Mouse (Mus musculus) cortical plate, adult 2 months (tissue): ENCODE measurements around the gene Rfk. TPM values are rescaled to one million over a fixed set of nuclear protein-coding genes. Genes with fewer than 3 reads are reported as not detected.
A peak's percentile ranks its signal among the peaks of the same experiment; 100 is the strongest.

Experiments
- H3K27ac ChIP-seq: fragments of 200-500 bp; 2 replicates; pipeline ENCODE4 v1.5.1; 2012; ENCODE audit warnings: low read length, control low read depth, inconsistent platforms; ENCODE audit not compliant: insufficient read depth
- H3K4me1 ChIP-seq: fragments of 200-500 bp; 2 replicates; pipeline ENCODE4 v1.6.1; 2011; ENCODE audit warnings: low read length; ENCODE audit not compliant: control insufficient read depth, insufficient read depth
- H3K4me3 ChIP-seq: fragments of 200-500 bp; 2 replicates; pipeline ENCODE4 v1.5.1; 2011; ENCODE audit warnings: mild to moderate bottlenecking, low read length, control low read depth; ENCODE audit not compliant: insufficient read depth
- CTCF ChIP-seq: fragments of 200-500 bp; IDR thresholded peaks from 2 replicates; pipeline ENCODE4 v1.5.1; 2011; ENCODE audit warnings: mild to moderate bottlenecking, control low read depth, low read length; ENCODE audit not compliant: insufficient read depth; ENCODE audit errors: extremely low read depth
- POLR2A ChIP-seq: fragments of 200-500 bp; IDR thresholded peaks from 2 replicates; pipeline ENCODE4 v1.6.1; 2011; ENCODE audit warnings: mild to moderate bottlenecking, low read length, control low read depth; ENCODE audit not compliant: insufficient read depth; ENCODE audit errors: extremely low read depth
- polyA plus RNA-seq: library from polyadenylated mRNA; depleted of rRNA; stranded (reverse); fragments of >200 nt; gene quantifications from 2 replicates; pipeline ENCODE4 v1.2.3, GENCODE M21; 2012; rRNA removed

Gene Rfk
- polyA plus RNA-seq, result 48.9 and 54.2 TPM in 2 replicates

DNA sequence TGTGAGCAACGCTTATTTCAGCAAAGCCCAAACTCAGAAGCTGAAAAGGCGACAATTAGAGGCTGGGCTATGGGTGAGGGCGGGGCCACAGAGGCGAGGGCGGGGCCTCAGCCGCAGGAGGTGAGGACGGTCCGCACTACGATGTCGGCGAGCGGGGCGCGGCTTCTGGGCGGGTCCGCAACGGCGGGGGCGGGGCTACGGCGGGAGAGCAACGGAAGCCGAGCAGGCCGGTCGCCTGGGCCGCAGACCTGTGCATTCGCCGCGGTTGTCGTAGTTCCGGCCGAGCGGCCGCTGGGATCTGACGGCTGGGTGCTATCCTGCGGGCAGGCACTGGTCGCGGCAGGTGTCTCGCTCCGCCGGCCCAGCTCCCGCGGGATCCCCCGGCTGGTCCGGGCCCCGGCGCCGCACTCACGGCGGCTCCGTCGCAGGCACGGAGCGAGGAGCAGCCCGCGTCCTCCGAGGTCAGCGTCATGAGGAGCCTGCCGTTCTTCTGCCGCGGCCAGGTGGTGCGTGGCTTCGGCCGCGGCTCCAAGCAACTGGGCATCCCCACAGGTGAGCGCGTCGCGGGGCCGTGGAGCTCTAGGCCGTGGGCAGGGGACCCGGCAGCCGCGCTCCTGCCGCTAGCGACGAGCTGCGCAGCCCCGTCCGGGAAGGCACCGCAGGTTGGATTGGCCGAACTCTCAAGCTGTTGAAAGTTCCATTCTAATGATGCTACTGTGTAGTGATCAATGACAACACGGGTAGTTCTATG is at the start of gene Rfk:
TSS of gene Rfk (plus strand) at position 203 of the 751 bp plus-strand sequence.
- TF ChIP-seq CTCF, result no peak
- peak; percentile 75 for TF ChIP-seq POLR2A
- H3K27ac ChIP-seq, result peak within 1 kb of the TSS; percentile 61; the same call in 1 of the 2 replicates
- H3K4me3 ChIP-seq, result peak within 1 kb of the TSS; percentile 88
- H3K4me1 ChIP-seq, result peaks cover 2% of the 10 kb centered on the region; the same call in 1 of the 2 replicates

DNA sequence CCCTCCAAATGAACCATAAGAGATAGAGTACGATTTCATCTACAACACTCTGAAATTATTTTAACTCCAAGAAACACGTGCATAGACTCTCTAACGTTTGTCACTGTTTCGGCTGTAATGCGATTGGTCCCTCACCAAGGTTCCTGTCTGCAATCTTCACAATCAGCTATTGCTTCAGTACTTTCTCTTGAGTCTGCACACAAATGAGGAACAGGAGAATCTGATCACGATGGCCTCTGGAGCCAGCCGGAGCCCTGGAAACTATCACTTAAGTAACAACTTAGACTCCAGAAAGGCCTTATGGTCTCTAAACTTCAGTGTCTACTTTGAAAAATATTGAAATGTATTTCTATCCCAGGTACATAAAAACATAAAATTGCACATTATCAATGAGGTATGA is 49.0 kb upstream of the Rfk start:
- Histone ChIP-seq H3K4me1 (no peaks in the 10 kb centered on the region), H3K4me3 (no peak overlapping the region), H3K27ac (no peak overlapping the region)
- TF ChIP-seq CTCF (no peak), POLR2A (no peak)

- no peak for TF ChIP-seq CTCF
- no peak for TF ChIP-seq POLR2A
Measured at GRCm38 (mm10) chr19:17346716-17347474, 46.9 kb upstream of the Rfk start.

DNA sequence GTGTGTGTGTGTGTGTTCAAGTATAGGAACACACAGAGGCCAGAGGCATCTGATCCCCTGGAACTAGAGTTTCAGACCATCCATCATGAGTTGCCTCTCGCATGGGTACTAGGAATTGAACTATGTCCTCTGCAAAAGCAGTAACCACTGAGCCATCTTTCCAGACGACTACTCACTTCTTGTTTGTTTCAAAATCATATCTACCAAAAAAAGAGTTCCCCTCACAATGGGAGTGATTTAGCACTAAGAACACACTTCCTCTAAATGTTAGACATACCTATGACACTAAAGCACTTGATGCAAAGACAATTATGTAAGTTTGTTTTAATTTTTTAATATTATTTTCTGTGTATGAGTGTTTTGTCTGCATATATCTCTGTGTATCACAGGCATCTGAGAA is 46.0 kb upstream of the Rfk start:
- Histone ChIP-seq H3K27ac (no peak overlapping the region), H3K4me3 (no peak overlapping the region), H3K4me1 (no peaks in the 10 kb centered on the region)
- TF ChIP-seq CTCF (no peak), POLR2A (no peak)

More at GRCm38 (mm10) chr19:17346716-17347474, 46.9 kb upstream of the Rfk start:
- Histone ChIP-seq H3K4me3 (no peak overlapping the region), H3K4me1 (no peaks in the 10 kb centered on the region), H3K27ac (no peak overlapping the region)

DNA sequence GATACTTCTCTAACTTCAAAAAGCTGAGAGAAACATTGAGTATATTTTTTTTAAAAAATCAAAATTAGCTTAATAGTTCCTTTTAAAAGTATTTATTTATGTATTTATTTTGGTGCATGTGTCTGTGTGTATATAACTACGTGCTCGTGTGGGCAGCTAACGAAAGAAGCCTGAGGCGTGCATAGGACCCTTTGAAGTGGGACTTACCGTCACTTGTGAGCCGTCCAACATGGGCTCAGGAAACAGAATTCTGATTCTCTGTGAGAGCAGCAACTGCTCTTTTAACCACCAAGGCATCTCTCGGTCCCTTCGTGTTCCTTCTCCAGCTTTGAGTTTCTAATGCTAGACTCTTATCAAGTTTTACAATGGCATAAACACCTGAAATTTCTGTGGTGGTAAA is 40.1 kb upstream of the Rfk start:
- Histone ChIP-seq H3K4me3 (no peak overlapping the region), H3K27ac (no peak overlapping the region), H3K4me1 (no peaks in the 10 kb centered on the region)
- TF ChIP-seq POLR2A, result no peak

DNA sequence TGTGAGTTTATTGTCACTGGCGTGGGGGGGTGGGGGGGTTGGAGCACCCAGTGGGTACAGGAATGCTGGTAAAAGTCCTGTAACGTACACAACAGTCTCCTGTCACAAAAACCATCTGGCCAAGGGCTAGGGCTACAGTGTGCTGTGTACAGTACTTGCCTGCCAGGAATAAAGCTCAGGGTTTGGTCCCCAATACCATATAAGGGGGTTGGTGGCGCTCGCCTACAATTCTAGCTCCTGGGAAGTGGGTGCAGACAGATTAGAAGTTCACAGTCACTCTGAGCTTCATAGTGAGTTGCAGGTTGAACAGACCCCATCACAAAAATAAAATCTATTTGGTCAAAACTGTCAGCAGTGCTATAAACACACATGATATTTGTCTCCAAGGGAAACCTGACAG is 39.5 kb upstream of the Rfk start:
- no peak overlapping the region for H3K4me3 ChIP-seq
- no peaks in the 10 kb centered on the region for H3K4me1 ChIP-seq
- TF ChIP-seq POLR2A (no peak), CTCF (no peak)
- no peak overlapping the region for H3K27ac ChIP-seq

DNA sequence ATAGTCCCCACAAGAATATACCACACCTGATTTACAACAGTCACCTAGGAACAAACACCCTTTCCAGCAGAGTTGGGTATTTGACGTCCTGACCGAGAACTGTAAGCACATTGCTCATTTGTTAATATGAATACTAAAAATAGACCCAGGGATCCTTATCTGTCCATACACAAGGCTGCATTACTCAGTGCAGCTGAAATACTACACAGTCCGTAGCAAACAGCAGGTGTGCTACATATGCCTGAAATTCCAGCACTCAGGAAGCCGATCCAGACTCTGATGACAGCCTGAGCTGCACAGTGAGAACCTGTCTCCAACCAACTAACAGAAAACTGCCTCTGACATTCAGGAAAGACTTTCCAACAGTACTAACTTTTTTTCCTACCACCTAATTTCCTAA is 39.0 kb upstream of the Rfk start:
- H3K4me1 ChIP-seq, result no peaks in the 10 kb centered on the region
- H3K4me3 ChIP-seq, result no peak overlapping the region
- no peak overlapping the region for H3K27ac ChIP-seq
- TF ChIP-seq CTCF, result no peak
- TF ChIP-seq POLR2A, result no peak

DNA sequence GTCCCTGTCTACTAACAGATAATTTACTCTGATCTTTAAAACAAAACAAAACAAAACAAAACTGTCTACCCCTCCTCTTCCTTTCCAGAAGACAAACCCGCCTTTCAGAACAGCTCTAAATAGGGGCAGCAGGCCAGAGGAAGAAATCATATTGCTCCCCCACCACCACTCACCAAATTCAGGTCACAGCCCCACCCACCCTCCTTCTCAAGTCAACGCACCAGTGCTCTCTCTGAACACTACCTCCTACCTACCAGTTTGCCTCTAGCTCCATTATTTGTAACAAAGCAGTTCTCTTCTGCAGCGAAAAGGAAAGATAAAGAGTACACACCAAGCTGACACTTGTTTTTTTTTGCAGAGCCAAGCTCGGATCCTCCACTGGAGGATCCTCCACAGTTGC is 38.5 kb upstream of the Rfk start:
- H3K27ac ChIP-seq, result no peak overlapping the region
- TF ChIP-seq POLR2A, result no peak
- TF ChIP-seq CTCF, result no peak
- no peak overlapping the region for H3K4me3 ChIP-seq
- H3K4me1 ChIP-seq, result no peaks in the 10 kb centered on the region

- TF ChIP-seq CTCF, result no peak
- TF ChIP-seq POLR2A, result no peak
- no peaks in the 10 kb centered on the region for H3K4me1 ChIP-seq
- peak overlapping the region; percentile 23 for H3K4me3 ChIP-seq
- no peak overlapping the region for H3K27ac ChIP-seq
Measured at GRCm38 (mm10) chr19:17355950-17356867, 37.6 kb upstream of the Rfk start.
